Mouse (Mus musculus) T-helper 2 cell (primary cell): ENCODE results near the gene Wwtr1.

Experiments used
- in situ Hi-C: fragments of 300-600 bp; cut with MboI, MseI; formaldehyde crosslinking; loops from one replicate; pipeline ENCODE4 v1.15.1; 2025; ENCODE audit warnings: high pct_unique_total_duplicates

The Wwtr1 gene

GRCm38 (mm10) chr3:57516146-57516545 lies 59.6 kb downstream of the Wwtr1 start:
- in situ Hi-C loops: no loop called here

GRCm38 (mm10) chr3:57515044-57515443 lies 60.7 kb downstream of the Wwtr1 start:
- in situ Hi-C loops: no loop called here

GRCm38 (mm10) chr3:57511816-57512586 lies 63.7 kb downstream of the Wwtr1 start:
- in situ Hi-C loops: no loop called here

- in situ Hi-C loops: no loop called here
Measured at GRCm38 (mm10) chr3:57509945-57510675, 65.6 kb downstream of the Wwtr1 start.

GRCm38 (mm10) chr3:57505991-57506390 lies 69.7 kb downstream of the Wwtr1 start:
- in situ Hi-C loops: no loop called here

- in situ Hi-C loops: no loop called here
Measured at GRCm38 (mm10) chr3:57504756-57505155, 71.0 kb downstream of the Wwtr1 start.

GRCm38 (mm10) chr3:57501596-57502220 lies 74.0 kb downstream of the Wwtr1 start:
- in situ Hi-C loops: no loop called here

- in situ Hi-C loops: no loop called here
Measured at GRCm38 (mm10) chr3:57500846-57501245, 74.9 kb downstream of the Wwtr1 start.

GRCm38 (mm10) chr3:57497791-57498190 lies 77.9 kb downstream of the Wwtr1 start:
- in situ Hi-C loops: loop anchor here (10.0 kb wide), 1 partner anchor 1333 kb away; no protein-coding TSS in a partner anchor

GRCm38 (mm10) chr3:57496428-57496827 lies 79.3 kb downstream of the Wwtr1 start:
- in situ Hi-C loops: loop anchor here (10.0 kb wide), 1 partner anchor 1332 kb away; no protein-coding TSS in a partner anchor

GRCm38 (mm10) chr3:57487455-57488153 lies 88.1 kb downstream of the Wwtr1 start:
- in situ Hi-C loops: no loop called here

GRCm38 (mm10) chr3:57486068-57486467 lies 89.6 kb downstream of the Wwtr1 start:
- in situ Hi-C loops: no loop called here

GRCm38 (mm10) chr3:57481981-57482380 lies 93.7 kb downstream of the Wwtr1 start:
- in situ Hi-C loops: no loop called here

- in situ Hi-C loops: no loop called here
Measured at GRCm38 (mm10) chr3:57480640-57481039, 95.1 kb downstream of the Wwtr1 start.

- in situ Hi-C loops: no loop called here
Measured at GRCm38 (mm10) chr3:57474421-57474820, 101.3 kb downstream of the Wwtr1 start.

GRCm38 (mm10) chr3:57472407-57472806 lies 103.3 kb downstream of the Wwtr1 start:
- in situ Hi-C loops: no loop called here

GRCm38 (mm10) chr3:57470981-57471601 lies 104.6 kb downstream of the Wwtr1 start:
- in situ Hi-C loops: no loop called here

GRCm38 (mm10) chr3:57470326-57470725 lies 105.4 kb downstream of the Wwtr1 start:
- in situ Hi-C loops: no loop called here

- in situ Hi-C loops: no loop called here
Measured at GRCm38 (mm10) chr3:57469325-57469724, 106.4 kb downstream of the Wwtr1 start.

- in situ Hi-C loops: no loop called here
Measured at GRCm38 (mm10) chr3:57466289-57466688, 109.4 kb downstream of the Wwtr1 start.

GRCm38 (mm10) chr3:57463302-57463701 lies 112.4 kb downstream of the Wwtr1 start:
- in situ Hi-C loops: no loop called here
